Mouse (Mus musculus) forebrain, embryonic 15.5 days (tissue): ENCODE measurements around the gene Snx18. TPM values are rescaled to one million over a fixed set of nuclear protein-coding genes. Genes with fewer than 3 reads are reported as not detected.

ENCODE experiments used
- ATAC-seq: fragments of 200-750 bp; cut with Nextera tagmentation; replicated peaks from 2 replicates; pipeline ENCODE4 v1.8.0; 2017; ENCODE audit warnings: mild to moderate bottlenecking, moderate TSS enrichment, moderate library complexity
- H3K27ac ChIP-seq: fragments of 300-500 bp; sonication (generic); replicated peaks from 2 replicates; pipeline ENCODE4 v1.5.1; 2015; ENCODE audit warnings: mild to moderate bottlenecking, inconsistent platforms
- H3K27me3 ChIP-seq: fragments of 300-500 bp; sonication (generic); 2 replicates; pipeline ENCODE4 v1.6.1; 2015; ENCODE audit warnings: inconsistent platforms
- H3K36me3 ChIP-seq: fragments of 300-500 bp; sonication (generic); 2 replicates; pipeline ENCODE4 v1.6.1; 2015; ENCODE audit warnings: mild to moderate bottlenecking, inconsistent platforms
- H3K4me1 ChIP-seq: fragments of 300-500 bp; sonication (generic); 2 replicates; pipeline ENCODE4 v1.6.1; 2015; ENCODE audit warnings: inconsistent platforms
- H3K4me2 ChIP-seq: fragments of 300-500 bp; sonication (generic); replicated peaks from 2 replicates; pipeline ENCODE4 v1.6.1; 2015; ENCODE audit warnings: mild to moderate bottlenecking, inconsistent platforms
- H3K4me3 ChIP-seq: fragments of 300-500 bp; sonication (generic); 2 replicates; pipeline ENCODE4 v1.5.1; 2015; ENCODE audit warnings: mild to moderate bottlenecking, inconsistent platforms
- H3K9ac ChIP-seq: fragments of 300-500 bp; sonication (generic); replicated peaks from 2 replicates; pipeline ENCODE4 v1.6.1; 2015; ENCODE audit warnings: mild to moderate bottlenecking, inconsistent platforms
- H3K9me3 ChIP-seq: fragments of 300-500 bp; sonication (generic); 2 replicates; pipeline ENCODE4 v1.6.1; 2016; ENCODE audit warnings: inconsistent platforms
- WGBS: fragments of 180-500 bp; shearing (Covaris S2); methylation state at CpG from one replicate; pipeline ENCODE4 v1.1.7; 2015; ENCODE audit warnings: mixed read lengths; 5-methylcytosine and 5-hydroxymethylcytosine counted together
- polyA plus RNA-seq: library from polyadenylated mRNA; unstranded; fragments of >200 nt; fragmentation: Nextera tagmentation; extraction: Ambion mirVana; gene quantifications from 2 replicates; pipeline ENCODE4 v1.2.1, GENCODE M21; 2015

The Snx18 gene
- polyA plus RNA-seq, 1 experiment from 2014 or later, result 11.6 TPM

DNA sequence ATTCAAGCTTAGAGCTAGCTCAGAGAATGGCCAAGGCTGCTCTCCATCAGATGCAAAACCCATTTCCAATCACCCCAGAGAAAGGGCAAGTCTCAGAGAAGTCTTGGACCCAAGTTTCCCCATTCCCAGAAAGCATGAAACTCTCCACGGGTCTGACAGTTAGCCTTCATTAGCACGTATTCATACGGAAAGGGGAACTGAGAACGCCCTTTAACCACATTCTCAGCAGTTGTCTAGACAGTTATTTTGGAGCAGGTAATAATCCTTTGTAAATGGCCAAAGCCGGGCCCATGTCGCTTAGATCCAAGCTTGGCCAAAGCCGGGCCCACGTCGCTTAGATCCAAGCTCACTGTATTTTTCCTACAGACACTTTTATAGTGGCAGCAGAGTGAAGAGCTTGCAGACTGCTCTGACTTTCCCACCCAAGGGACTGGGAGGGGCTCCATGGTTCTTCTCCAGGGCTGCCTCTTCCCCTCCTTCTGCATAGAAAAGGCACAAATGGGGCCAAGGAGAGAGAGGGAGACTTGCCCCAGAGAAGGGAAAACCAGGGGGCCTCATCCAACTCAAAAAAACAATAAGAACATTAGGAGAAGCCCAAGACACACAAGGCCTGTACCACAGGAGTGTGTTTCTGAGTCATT, 46.2 kb downstream of the Snx18 start:
- Histone ChIP-seq H3K27ac (no peak overlapping the region), H3K4me1 (no peaks in the 10 kb centered on the region), H3K9ac (no peak overlapping the region), H3K27me3 (no peaks in the 10 kb centered on the region), H3K36me3 (no peaks in the 10 kb centered on the region), H3K9me3 (no peaks in the 10 kb centered on the region), H3K4me3 (no peak overlapping the region), H3K4me2 (no peak overlapping the region)
- ATAC-seq, result no peak
- WGBS, result 80% methylated on average over 9 of the region's 9 CpGs

DNA sequence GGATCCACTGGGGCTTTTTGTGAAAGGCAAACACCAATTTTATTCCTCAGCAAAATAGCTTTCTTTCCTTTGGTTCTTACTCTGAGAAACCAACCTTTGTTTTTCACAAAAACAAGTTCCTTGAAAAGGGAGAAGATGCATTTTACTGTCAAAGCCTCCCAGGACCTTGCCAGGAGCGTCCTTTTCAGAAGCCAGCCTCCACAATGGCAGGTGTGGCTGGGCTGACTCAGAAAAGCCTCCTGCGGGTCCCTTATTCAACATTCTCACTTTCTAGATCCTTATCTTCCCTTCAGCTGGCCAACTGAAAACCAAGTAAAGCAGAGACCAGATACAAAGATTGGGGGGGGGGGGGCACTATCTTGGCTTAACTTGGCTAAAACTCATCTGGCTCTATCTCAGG, 48.8 kb downstream of the Snx18 start:
- no peaks in the 10 kb centered on the region for H3K27me3 ChIP-seq
- H3K36me3 ChIP-seq, result no peaks in the 10 kb centered on the region
- no peak overlapping the region for H3K4me3 ChIP-seq
- H3K9ac ChIP-seq, result no peak overlapping the region
- no peak overlapping the region for H3K4me2 ChIP-seq
- H3K27ac ChIP-seq, result no peak overlapping the region
- H3K9me3 ChIP-seq, result no peaks in the 10 kb centered on the region
- ATAC-seq, result no peak
- no peaks in the 10 kb centered on the region for H3K4me1 ChIP-seq
- 14% methylated on average over 2 of the region's 2 CpGs for WGBS

DNA sequence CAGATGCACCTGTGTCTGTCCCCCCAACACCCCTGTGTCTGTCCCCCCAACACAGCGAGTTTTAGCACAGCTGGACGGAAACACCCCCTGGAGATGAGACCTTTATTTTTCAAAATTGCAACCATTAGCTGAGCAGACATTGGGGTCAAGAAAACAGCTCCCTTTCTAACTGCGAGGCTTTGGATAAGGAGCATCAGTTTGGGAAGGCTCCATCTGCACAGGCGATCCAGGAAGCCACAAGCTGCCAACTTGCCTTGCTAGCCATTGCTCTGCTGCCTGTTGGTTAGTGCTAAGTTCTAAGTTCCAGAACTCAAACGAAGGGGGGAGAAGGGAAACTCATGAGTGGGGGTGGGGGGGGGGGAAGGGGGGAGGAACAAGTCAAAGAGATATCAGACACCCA, 51.4 kb downstream of the Snx18 start:
- Histone ChIP-seq H3K27ac (no peak overlapping the region), H3K36me3 (no peaks in the 10 kb centered on the region), H3K9me3 (no peaks in the 10 kb centered on the region), H3K4me1 (no peaks in the 10 kb centered on the region), H3K27me3 (no peaks in the 10 kb centered on the region), H3K4me3 (no peak overlapping the region), H3K4me2 (no peak overlapping the region), H3K9ac (no peak overlapping the region)
- no peak for ATAC-seq
- 85% methylated on average over 5 of the region's 5 CpGs for WGBS

DNA sequence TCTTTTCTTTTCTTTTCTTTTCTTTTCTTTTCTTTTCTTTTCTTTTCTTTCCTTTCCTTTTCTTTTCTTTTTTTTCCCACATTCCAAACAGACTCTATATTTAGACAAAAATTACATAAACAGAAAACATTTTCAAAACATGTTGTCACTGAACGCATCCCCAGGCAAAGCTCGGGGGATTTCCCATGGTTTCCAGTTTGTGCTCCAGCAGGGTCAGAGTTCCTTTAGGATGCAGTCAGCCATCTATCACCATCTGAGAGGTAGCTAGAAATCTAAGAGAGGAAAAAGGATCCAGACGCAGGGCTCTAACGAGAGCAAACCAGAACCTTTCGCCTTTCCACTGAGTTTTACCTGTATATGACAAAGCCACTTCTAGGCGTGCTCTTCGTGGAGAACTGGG, 52.0 kb downstream of the Snx18 start:
- H3K4me3 ChIP-seq, result no peak overlapping the region
- no peaks in the 10 kb centered on the region for H3K9me3 ChIP-seq
- no peaks in the 10 kb centered on the region for H3K27me3 ChIP-seq
- no peak overlapping the region for H3K9ac ChIP-seq
- no peaks in the 10 kb centered on the region for H3K36me3 ChIP-seq
- H3K4me1 ChIP-seq, result no peaks in the 10 kb centered on the region
- H3K4me2 ChIP-seq, result no peak overlapping the region
- no peak for ATAC-seq
- WGBS, result 89% methylated on average over 7 of the region's 7 CpGs
- H3K27ac ChIP-seq, result no peak overlapping the region

DNA sequence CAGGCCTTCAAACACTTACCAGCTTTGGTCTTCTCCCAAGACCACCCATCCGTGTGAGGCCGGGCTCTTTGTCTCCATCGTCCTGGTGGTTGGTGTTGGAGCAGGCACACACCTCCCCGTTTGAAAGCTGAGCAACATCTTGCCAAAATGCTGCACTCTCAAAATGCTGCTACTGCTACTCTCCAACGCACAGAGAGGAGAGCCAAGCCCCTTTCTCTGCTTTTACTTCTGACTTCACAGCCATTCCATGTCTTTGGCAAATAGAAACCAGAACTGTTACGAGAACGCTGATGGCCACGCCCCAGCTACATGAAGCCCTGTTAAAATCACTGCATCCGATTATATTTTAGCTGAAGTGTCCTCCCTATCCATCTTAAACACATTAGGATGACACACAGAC, 58.7 kb downstream of the Snx18 start:
- Histone ChIP-seq H3K9ac (no peak overlapping the region), H3K4me3 (no peak overlapping the region)
- no peak for ATAC-seq

DNA sequence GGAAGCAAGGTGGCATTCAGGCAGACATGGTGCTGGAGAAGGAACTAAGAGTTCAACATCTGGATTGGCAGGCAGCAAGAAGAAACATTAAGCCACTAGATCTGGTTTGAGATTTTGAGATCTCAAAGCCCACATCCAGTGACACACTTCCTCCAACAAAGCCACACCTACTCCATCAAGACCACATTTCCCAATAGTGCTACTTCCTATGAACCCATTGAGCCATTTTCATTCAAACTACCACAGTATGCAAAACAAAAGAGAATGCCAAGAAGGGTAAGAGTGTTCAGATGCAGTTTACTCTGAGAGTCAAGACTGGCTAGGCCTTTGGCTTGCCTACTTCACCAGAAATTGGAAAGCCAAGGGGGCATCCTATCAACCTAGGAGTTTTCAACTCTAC, 61.8 kb downstream of the Snx18 start:
- 0 out of 2 replicates have a peak, but pooled peaks cover under 1% of the 10 kb centered on the region for H3K4me1 ChIP-seq
- H3K36me3 ChIP-seq, result no peaks in the 10 kb centered on the region
- H3K9me3 ChIP-seq, result no peaks in the 10 kb centered on the region
- ATAC-seq, result no peak
- H3K4me3 ChIP-seq, result no peak overlapping the region
- no peak overlapping the region for H3K4me2 ChIP-seq
- H3K27ac ChIP-seq, result no peak overlapping the region
- no peaks in the 10 kb centered on the region for H3K27me3 ChIP-seq
- H3K9ac ChIP-seq, result no peak overlapping the region

More for the DNA sequence above, 58.7 kb downstream of the Snx18 start:
- 87% methylated on average over 9 of the region's 9 CpGs for WGBS
- Histone ChIP-seq H3K27me3 (no peaks in the 10 kb centered on the region), H3K4me1 (no peaks in the 10 kb centered on the region), H3K4me2 (no peak overlapping the region), H3K9me3 (no peaks in the 10 kb centered on the region), H3K27ac (no peak overlapping the region), H3K36me3 (no peaks in the 10 kb centered on the region)

DNA sequence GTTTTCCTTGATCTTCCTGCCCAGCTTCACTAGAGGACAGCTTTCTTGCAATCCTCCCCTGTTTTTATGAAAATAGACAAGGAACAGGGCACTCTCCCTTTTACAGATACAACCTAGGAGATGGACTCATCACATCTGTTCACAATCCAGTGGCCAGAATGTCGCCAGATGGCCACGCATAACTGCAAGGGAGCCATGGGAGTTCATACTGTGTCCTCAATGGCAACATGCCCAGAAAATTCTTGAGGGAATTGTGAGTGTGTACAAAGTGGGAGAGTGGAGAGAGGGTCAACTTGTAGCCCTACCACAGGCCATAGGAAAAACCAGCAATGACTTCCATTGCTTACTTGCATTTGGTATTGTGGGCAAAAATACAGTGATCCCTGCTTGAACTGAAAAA, 63.1 kb downstream of the Snx18 start:
- H3K27me3 ChIP-seq, result no peaks in the 10 kb centered on the region
- H3K9me3 ChIP-seq, result no peaks in the 10 kb centered on the region
- no peak overlapping the region for H3K27ac ChIP-seq
- H3K4me2 ChIP-seq, result no peak overlapping the region
- H3K9ac ChIP-seq, result no peak overlapping the region
- peaks cover 13% of the 10 kb centered on the region for H3K4me1 ChIP-seq
- no peaks in the 10 kb centered on the region for H3K36me3 ChIP-seq
- 86% methylated on average over 2 of the region's 2 CpGs for WGBS
- no peak overlapping the region for H3K4me3 ChIP-seq
- ATAC-seq, result no peak

DNA sequence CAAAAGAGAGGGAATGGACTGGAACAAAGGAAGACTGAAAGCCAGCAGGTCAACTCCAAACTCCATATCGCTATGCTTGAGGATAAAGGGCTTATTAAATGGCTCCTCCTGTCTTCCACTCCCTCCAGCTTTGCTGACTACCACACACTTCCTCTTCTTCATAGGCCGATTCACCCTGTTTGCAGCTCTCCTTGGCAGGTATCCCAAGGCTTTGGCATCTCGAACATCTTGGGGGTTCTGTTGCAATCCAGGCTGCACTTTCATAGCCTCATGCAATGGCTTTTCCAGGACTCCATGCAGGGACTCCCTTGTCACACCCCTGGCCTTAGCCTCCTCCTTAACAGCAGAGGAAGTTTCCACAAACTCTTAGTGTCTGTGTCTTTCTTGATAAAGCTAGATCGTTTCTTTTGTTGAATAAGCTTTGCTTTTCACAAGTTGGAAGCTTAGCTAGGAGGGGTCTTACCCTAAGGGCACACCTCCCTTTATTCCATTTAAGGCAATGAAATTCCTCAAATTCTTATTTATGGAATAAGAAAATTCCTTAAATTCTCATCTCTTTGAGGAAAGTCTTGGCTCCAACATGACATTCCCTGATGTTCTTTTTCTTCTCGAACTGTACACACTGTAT, 64.6 kb downstream of the Snx18 start:
- ATAC-seq, result no peak
- Histone ChIP-seq H3K4me3 (no peak overlapping the region), H3K9me3 (no peaks in the 10 kb centered on the region), H3K36me3 (no peaks in the 10 kb centered on the region), H3K27me3 (no peaks in the 10 kb centered on the region), H3K9ac (no peak overlapping the region), H3K4me1 (peaks cover 13% of the 10 kb centered on the region), H3K4me2 (no peak overlapping the region), H3K27ac (no peak overlapping the region)
- 80% methylated on average over 5 of the region's 5 CpGs for WGBS

DNA sequence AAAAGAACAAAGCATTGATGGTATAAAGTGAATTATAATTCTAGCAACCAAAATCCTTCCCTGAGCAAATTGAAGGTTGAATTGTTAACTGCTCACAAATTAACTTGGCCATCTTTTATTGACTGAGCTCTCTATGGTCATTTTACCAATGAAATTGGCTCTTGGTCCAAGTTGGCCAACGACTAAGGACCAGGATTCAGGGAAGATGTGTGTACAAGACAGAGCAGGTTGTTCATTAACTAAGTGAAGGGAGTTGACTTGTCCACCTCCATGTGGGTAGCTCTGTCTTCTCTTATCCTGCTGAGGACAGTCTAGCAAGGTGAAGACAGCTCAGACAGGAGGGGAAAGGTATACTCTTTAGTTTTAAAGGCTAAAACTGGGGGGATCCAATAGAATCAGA, 66.0 kb downstream of the Snx18 start:
- H3K9ac ChIP-seq, result no peak overlapping the region
- no peaks in the 10 kb centered on the region for H3K36me3 ChIP-seq
- ATAC-seq, result no peak
- H3K9me3 ChIP-seq, result no peaks in the 10 kb centered on the region
- no peak overlapping the region for H3K4me3 ChIP-seq
- no peak overlapping the region for H3K27ac ChIP-seq
- 85% methylated on average over 1 of the region's 1 CpGs for WGBS
- H3K27me3 ChIP-seq, result no peaks in the 10 kb centered on the region
- H3K4me2 ChIP-seq, result no peak overlapping the region
- H3K4me1 ChIP-seq, result peaks cover 13% of the 10 kb centered on the region

DNA sequence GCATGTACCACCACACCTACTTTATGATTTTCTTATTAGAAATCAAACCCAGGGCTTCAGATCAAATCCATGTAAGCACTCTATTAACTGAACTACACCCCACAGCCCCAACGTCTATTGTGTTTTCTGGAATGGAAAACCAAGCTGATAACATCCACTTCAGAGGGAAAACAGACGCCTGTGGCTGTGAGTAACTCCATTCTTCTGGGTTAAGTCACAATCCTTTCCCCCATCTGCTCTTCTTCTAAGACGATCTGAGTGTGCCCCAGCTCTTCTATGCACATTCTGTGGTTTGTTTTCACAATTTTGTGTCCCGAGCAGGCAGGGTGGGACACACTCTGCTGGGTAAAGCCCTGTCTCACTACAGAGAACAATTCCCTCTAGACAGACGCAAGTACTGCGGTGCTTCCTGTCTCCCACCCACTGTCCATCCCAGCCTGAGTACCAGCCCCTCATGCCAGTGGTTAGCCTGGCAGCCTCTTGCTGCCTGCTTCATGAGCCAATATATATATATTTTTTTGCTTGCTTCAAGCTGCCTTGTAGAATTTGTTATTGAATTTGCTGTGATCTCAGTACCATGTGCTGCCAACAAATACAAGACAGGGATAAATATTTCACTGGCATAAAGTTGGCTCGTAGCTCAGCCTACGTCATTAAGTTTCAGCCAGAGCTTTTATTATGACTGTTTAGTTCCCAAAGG, 67.3 kb downstream of the Snx18 start:
- WGBS, result 58% methylated on average over 8 of the region's 8 CpGs
- Histone ChIP-seq H3K27ac (peak overlapping the region; percentile 53), H3K4me3 (no peak overlapping the region), H3K9me3 (no peaks in the 10 kb centered on the region), H3K9ac (no peak overlapping the region), H3K27me3 (no peaks in the 10 kb centered on the region), H3K36me3 (no peaks in the 10 kb centered on the region), H3K4me2 (no peak overlapping the region), H3K4me1 (peaks cover 13% of the 10 kb centered on the region)
- ATAC-seq, result peak; percentile 80

DNA sequence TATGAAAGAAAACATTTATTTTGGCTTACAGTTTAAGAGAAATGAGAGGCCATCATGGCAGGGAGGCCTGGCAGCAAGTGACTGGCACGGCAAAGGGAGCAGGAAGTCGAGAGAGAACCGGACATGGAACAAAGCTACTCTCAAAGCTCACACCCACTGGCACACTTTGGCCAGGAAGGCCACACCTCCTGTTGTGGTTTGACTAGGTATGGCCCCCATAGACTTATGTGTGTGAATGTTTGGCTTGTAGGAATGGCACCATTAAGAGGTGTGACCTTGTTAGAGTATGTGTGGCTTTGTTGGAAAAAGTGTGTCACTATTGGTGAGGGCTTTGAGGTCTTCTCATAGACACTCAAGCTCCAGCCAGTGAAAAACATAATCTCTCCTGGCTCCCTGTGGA, 69.3 kb downstream of the Snx18 start:
- 94% methylated on average over 3 of the region's 3 CpGs for WGBS

DNA sequence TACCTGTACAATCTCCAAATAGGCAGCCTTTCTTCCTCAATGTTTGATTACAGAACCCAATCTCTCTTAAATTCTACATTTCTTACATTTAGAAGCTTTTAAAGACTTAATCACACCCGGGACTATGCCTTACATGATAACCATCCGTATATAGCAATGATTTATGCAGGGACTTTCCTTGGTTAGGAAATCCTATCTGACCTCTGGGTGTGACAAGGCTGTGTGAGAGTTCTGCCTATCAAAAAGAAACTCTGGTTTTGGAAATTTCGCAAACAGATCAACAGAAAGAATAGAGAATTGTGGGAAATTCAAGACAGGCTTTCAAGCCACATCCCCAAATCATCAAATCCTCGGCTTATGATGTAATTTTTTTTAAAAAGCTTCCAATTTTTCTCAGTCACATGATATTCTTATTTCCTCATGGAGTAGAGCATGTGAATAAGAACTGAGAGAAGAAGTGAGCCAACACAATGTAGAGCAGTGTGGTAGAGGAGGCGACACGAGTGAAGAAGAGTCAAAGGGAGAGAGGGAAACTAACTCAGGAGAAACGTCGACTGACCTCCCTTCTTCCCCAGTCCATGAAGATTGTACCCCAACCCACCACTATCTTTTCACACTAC, 70.4 kb downstream of the Snx18 start:
- Histone ChIP-seq H3K9me3 (no peaks in the 10 kb centered on the region), H3K4me2 (no peak overlapping the region), H3K27ac (no peak overlapping the region), H3K36me3 (no peaks in the 10 kb centered on the region), H3K9ac (no peak overlapping the region), H3K4me1 (peaks cover 13% of the 10 kb centered on the region), H3K4me3 (no peak overlapping the region), H3K27me3 (no peaks in the 10 kb centered on the region)
- no peak for ATAC-seq
- 90% methylated on average over 8 of the region's 8 CpGs for WGBS

More for the DNA sequence above, 69.3 kb downstream of the Snx18 start:
- Histone ChIP-seq H3K4me2 (no peak overlapping the region), H3K9me3 (no peaks in the 10 kb centered on the region), H3K4me1 (peaks cover 13% of the 10 kb centered on the region), H3K4me3 (no peak overlapping the region), H3K9ac (no peak overlapping the region), H3K36me3 (no peaks in the 10 kb centered on the region), H3K27ac (no peak overlapping the region), H3K27me3 (no peaks in the 10 kb centered on the region)
- no peak for ATAC-seq
